Mouse (Mus musculus) thymus, postnatal 14 days (tissue): ENCODE measurements at regions not wholly inside any gene's neighbourhood (a gene's known extent, or its start where the extent isn't known, plus 50 kb on each side); places are given as distances from the start of the nearest gene placed in this dataset.

Experiments
- DNase-seq: peaks from one replicate; pipeline ENCODE4 v3.0.0; 2021

GRCm38 (mm10) chr8:127994898-127995297, 363.5 kb upstream of the Nrp1 start:
- no peak for DNase-seq

- DNase-seq, result no peak
Measured at GRCm38 (mm10) chr8:127995490-127995889, 362.9 kb upstream of the Nrp1 start.

DNA sequence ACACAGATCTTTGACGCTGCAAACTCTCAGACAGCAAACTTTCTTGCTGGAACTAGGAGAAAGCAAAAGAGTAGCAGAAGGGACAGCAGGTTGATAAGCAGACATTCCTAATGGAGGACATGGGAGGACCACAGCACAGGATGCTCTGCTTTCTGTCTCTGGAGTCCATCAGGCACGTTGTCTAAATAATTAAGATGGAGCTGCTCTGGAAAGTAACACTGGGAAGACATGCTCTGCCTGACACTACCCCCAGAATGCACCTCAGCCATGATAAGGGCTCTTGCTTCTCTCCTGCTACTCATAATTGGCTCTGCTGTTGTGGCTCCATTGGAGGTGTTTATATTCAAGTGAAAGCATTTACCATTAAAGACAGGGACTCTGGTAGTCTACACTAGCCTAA, 356.0 kb upstream of the Nrp1 start:
- DNase-seq, result no peak

DNA sequence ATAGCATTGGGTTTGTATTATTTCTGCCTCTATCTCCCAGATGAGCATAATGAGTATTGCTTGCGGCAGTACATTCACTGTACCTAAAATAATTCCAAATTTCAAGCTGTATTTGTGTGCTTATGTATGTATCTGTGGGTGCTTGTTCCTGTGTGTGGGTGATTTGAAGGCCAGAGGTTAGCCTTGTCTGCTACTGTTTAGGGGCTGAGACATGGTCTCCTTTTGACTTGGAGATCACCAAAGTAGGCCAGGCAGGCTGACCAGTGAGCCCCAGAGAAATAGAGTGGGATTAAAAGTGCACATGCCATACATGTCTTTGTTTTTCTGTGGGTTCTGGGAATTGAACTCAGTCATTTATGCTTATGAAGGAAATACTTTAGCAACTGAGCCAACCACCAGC, 355.6 kb upstream of the Nrp1 start:
- DNase-seq, result no peak

- no peak for DNase-seq
Measured at GRCm38 (mm10) chr8:128003385-128003784, 355.0 kb upstream of the Nrp1 start.

DNA sequence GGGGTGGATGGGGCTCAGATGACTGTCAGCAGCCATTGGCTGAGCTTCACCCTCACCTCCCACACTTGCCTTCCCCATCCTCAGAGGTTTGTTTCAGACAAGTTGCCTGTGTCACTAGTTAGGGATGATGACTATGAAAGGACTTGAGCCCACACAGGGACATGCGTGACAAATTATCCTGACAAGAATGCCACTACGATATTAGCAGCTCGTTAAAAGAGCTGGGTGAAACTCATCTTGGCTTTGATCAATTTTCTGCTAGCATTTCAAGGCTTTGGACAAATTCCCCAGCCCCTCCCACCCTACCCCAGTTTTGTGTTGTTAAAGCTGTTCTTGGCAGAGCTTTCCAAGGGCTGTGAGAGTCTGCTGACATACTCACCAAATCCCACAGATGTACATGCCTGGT, 354.5 kb upstream of the Nrp1 start:
- DNase-seq, result no peak

DNA sequence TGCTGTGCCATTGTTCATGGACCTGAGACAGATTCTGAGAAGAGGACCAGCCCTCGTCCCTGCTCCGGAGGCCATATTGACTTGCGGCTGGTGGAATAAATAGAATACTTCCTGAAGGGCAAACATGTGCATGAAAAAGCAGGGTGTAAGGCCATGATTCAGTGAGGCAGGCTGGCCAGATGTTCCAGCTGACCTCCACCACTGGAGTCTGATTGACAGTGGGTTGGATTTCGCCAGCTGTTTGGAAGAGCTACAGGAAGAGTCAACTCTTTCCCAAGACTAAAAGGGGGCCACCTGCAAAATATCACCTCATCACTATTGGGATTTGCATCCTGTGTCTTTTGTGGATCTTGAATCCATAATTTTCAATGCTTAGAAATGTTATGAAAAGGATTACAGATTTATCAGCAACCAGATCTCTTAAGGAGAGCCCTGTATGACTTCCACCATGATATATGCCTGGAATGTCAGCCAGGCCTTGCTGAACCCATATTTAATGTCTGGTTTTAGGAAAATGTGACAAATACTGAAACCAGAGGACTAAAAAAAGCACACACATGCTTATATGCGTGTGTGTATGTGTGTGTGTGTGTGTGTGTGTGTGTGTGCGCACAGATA, 348.9 kb upstream of the Nrp1 start:
- no peak for DNase-seq

- DNase-seq, result no peak
Measured at GRCm38 (mm10) chr8:128017171-128017570, 341.2 kb upstream of the Nrp1 start.

DNA sequence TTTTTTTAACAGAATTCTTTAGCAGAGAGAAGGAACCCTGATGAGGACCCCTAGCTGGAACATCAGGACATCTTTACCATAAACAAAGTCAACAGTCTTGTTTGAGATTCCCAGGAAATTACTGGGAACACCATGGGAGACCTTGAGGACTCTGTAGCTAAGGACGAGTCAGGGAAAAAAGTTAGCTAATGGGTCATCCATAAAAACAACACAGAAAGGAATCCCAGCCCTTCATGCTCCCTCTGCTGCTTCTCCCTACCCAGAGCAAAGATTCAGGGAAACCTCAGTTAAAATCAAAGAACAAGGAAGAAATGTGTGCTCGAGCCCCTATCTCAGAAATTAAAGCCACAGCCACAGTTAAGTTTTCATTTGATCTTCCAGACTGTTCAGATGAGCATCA, 334.7 kb upstream of the Nrp1 start:
- DNase-seq, result no peak

- no peak for DNase-seq
Measured at GRCm38 (mm10) chr8:128024774-128025222, 333.6 kb upstream of the Nrp1 start.

- DNase-seq, result no peak
Measured at GRCm38 (mm10) chr8:128025251-128025856, 333.1 kb upstream of the Nrp1 start.

GRCm38 (mm10) chr8:128026981-128027380, 331.4 kb upstream of the Nrp1 start:
- DNase-seq, result no peak

GRCm38 (mm10) chr8:128030335-128031280, 327.8 kb upstream of the Nrp1 start:
- DNase-seq, result no peak

DNA sequence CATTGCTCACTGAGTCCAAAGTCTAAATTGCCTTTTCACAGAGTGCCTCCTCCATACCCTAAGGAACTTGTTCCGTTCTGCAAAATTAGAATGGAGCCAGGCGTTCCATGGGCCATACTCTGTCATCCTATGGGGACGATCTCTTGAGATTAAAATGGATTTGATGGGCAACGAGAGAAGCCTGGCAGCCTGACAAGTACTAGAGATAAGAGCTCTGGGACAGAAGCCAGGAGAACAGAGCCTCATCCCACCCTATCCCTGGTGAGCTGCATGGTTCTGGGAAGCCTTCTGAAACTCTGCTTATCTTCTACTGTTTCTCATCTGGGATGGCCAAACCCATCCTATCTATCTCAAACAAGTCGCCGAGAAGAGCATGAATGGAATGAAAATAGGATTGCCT, 324.3 kb upstream of the Nrp1 start:
- no peak for DNase-seq

GRCm38 (mm10) chr8:128035672-128036071, 322.7 kb upstream of the Nrp1 start:
- no peak for DNase-seq

- DNase-seq, result no peak
Measured at GRCm38 (mm10) chr8:128039341-128040064, 318.9 kb upstream of the Nrp1 start.

DNA sequence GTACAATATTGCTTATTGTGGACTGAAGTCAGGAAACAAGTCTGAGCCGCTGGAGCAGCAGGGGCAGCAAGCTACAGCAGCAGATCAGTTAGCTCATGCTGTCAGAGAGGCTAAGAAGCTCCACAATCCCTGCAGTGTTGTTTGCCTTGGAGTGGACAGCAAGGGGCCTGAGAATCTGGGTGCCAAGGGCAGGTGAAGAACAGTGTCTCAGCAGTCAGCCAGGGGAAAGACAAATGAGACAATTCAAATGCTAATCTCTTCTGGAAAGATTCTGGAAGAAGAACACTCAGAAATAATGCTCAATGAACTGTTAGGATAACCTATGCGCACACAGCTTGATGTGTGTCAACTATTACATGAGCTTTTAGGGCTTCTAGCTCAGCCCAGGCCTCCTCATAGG, 315.5 kb upstream of the Nrp1 start:
- no peak for DNase-seq

DNA sequence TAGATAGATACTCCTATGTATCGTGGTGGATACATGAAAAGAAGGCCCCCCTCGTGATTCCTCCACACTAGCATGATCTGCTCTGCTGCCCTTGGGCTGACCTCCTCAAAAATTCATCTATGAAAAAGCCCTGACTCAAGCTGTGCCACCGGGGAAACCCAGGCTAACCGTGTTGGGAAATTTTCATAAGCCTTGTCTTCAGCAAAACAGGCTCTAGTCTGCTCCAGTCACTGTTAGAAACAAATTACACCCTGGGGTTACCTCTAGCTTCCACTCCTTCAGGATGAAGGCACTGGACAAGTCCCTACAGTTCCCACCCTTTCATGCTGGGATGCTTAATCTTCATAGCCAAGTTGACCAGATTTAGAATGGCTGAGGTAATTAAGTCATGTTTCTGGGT, 315.0 kb upstream of the Nrp1 start:
- no peak for DNase-seq

GRCm38 (mm10) chr8:128056251-128056650, 302.2 kb upstream of the Nrp1 start:
- DNase-seq, result no peak

GRCm38 (mm10) chr8:128057845-128058244, 300.6 kb upstream of the Nrp1 start:
- DNase-seq, result no peak

- DNase-seq, result no peak
Measured at GRCm38 (mm10) chr8:128059817-128060216, 298.6 kb upstream of the Nrp1 start.

- no peak for DNase-seq
Measured at GRCm38 (mm10) chr8:128064211-128064610, 294.2 kb upstream of the Nrp1 start.

DNA sequence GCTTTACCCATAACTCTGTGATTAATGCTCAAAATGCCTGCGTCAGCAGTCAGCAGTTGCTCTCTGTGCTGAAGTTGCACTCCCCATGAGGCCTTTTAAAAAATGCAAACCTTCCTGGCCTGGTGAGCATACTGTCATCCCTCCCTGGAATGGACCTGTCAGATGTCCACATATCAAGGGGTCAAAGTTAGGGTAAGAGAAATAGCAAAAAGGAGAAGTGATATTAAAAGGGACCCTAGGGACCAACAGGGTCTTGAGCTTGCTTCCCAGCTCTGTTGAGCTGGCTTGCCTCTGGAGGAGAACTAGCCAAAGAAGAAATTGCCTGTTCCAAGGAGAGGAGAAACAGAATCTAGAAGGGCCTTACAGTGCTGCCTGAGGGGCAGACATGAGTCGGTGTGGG, 293.3 kb upstream of the Nrp1 start:
- no peak for DNase-seq
